Mouse (Mus musculus) right cerebral cortex, postnatal 4 days (tissue): Measurements from ENCODE around the gene Olfr1118.
"Not testable (repeated sequence)": the region's sequence is repeated elsewhere in the genome, so short reads cannot be mapped to it uniquely, and the experiment has no call there.

Source experiments
- DNase-seq: peaks from one replicate; pipeline ENCODE4 v3.0.0-alpha.2; 2022

The Olfr1118 gene

GRCm38 (mm10) chr2:87307281-87307680 is at the start of gene Olfr1118:
Olfr1118 (plus strand) TSS chr2:87307581.
- no peak for DNase-seq

DNA sequence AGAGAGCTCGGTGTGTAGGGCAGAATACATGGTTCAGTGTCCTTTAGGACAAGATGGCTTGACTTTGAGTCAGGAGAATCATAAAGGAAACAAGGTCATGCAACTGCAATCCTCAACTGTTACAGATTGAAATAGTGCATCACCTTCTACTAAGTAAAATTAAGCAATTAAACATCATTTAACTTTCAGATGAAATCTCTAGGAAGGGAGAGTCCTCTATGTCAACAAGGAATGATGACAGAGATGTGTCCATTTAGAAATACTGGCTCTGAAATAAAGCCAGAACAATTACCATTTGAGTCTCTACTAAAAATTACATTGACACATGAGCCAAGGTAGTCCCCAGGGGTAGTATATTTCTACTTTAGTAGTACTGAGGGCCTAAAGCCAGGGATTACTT is 40.1 kb upstream of the Olfr1118 start, which contains the start of gene Olfr1116:
TSS of gene Olfr1116 (plus strand) at position 301 of the 400 bp plus-strand sequence.
- DNase-seq = no peak

- not testable (repeated sequence) for DNase-seq
These were observed 13.4 kb upstream of the Olfr1118 start for GRCm38 (mm10) chr2:87293977-87294376.

GRCm38 (mm10) chr2:87354515-87354914 is 47.1 kb downstream of the Olfr1118 start, which contains the start of gene Olfr1120:
Olfr1120 (plus strand) TSS chr2:87354815.
- no peak for DNase-seq

- DNase-seq = not testable (repeated sequence)
These were observed 52.7 kb downstream of the Olfr1118 start for GRCm38 (mm10) chr2:87360121-87360520.
